Mouse (Mus musculus): Measurements from ENCODE around the gene Mtfmt. TPM values are rescaled to one million over a fixed set of nuclear protein-coding genes. Genes with fewer than 3 reads are reported as not detected.

Gene Mtfmt
- total RNA-seq (2021), result 1 to 10 TPM; 6.3 to 6.9 TPM
- long read RNA-seq, experiment 1, partial matches to known transcripts, result 0 of 4 reads
- long read RNA-seq, experiment 1, other reads (novel, unspliced or antisense), result 1 of 4 reads
- long read RNA-seq, experiment 2, partial matches to known transcripts, result 1 of 1 reads
- long read RNA-seq, experiment 2, other reads (novel, unspliced or antisense), result 0 of 1 reads

- DNase-seq, result peak; percentile 94 to 97
Observed at GRCm38 (mm10) chr9:65435671-65436301, at the start of gene Mtfmt. Gene Mtfmt (plus strand): TSS chr9:65435782.

- DNase-seq, result no peak
Observed at GRCm38 (mm10) chr9:65386373-65387140, 49.0 kb upstream of the Mtfmt start.

- no peak for DNase-seq
Observed at GRCm38 (mm10) chr9:65390752-65391612, 44.6 kb upstream of the Mtfmt start.

GRCm38 (mm10) chr9:65391613-65391964 is 44.0 kb upstream of the Mtfmt start, which contains the start of gene Kbtbd13:
Gene Kbtbd13 (minus strand): TSS chr9:65391652.
- peak; percentile 56 to 57 for DNase-seq

GRCm38 (mm10) chr9:65392638-65393364 is 42.8 kb upstream of the Mtfmt start:
- DNase-seq, result peak; percentile 68 to 88

GRCm38 (mm10) chr9:65393606-65394005 is 42.0 kb upstream of the Mtfmt start:
- peak; percentile 47 to 61 for DNase-seq

GRCm38 (mm10) chr9:65394360-65394759 is 41.2 kb upstream of the Mtfmt start:
- DNase-seq, result peak in 1 of 2 experiments; percentile 61

GRCm38 (mm10) chr9:65398279-65398678 is 37.3 kb upstream of the Mtfmt start, which contains the start of gene Rasl12:
Gene Rasl12 (plus strand): TSS chr9:65398506.
- peak; percentile 83 for DNase-seq

- no peak for DNase-seq
Observed at GRCm38 (mm10) chr9:65399934-65400333, 35.6 kb upstream of the Mtfmt start.

- peak; percentile 90 to 91 for DNase-seq
Observed at GRCm38 (mm10) chr9:65404331-65405183, 31.0 kb upstream of the Mtfmt start.

- peak in 1 of 2 experiments; percentile 37 for DNase-seq
Observed at GRCm38 (mm10) chr9:65405184-65405449, 30.5 kb upstream of the Mtfmt start.

- DNase-seq, result no peak
Observed at GRCm38 (mm10) chr9:65407327-65407726, 28.3 kb upstream of the Mtfmt start.

- DNase-seq, result no peak
Observed at GRCm38 (mm10) chr9:65407861-65408260, 27.7 kb upstream of the Mtfmt start.

- peak; percentile 67 to 71 for DNase-seq
Observed at GRCm38 (mm10) chr9:65408871-65409295, 26.7 kb upstream of the Mtfmt start.

- DNase-seq, result no peak
Observed at GRCm38 (mm10) chr9:65410378-65410777, 25.2 kb upstream of the Mtfmt start.

- DNase-seq, result no peak
Observed at GRCm38 (mm10) chr9:65411326-65411725, 24.3 kb upstream of the Mtfmt start.

GRCm38 (mm10) chr9:65417738-65418137 is 17.8 kb upstream of the Mtfmt start:
- DNase-seq, result no peak

GRCm38 (mm10) chr9:65419633-65420032 is 15.9 kb upstream of the Mtfmt start:
- DNase-seq, result no peak

- DNase-seq, result no peak
Observed at GRCm38 (mm10) chr9:65422760-65423501, 12.7 kb upstream of the Mtfmt start, which contains the start of gene Slc51b. Gene Slc51b (minus strand): TSS chr9:65422955.

- no peak for DNase-seq
Observed at GRCm38 (mm10) chr9:65424393-65424792, 11.2 kb upstream of the Mtfmt start.

Data from heart, adult 18-20 months (tissue).